Mouse (Mus musculus) liver, postnatal 0 days (tissue): ENCODE measurements around the gene Lingo2. TPM values are rescaled to one million over a fixed set of nuclear protein-coding genes. Genes with fewer than 3 reads are reported as not detected.

ENCODE experiments used
- ATAC-seq: fragments of 200-750 bp; cut with Nextera tagmentation; 2 replicates; pipeline ENCODE4 v1.8.0; 2017; ENCODE audit warnings: mild to moderate bottlenecking, moderate library complexity
- DNase-seq: peaks from one replicate; pipeline ENCODE4 v3.0.0-alpha.2; 2016
- H3K27ac ChIP-seq: fragments of 300-500 bp; sonication (generic); 2 replicates; pipeline ENCODE4 v1.5.1; 2014; ENCODE audit warnings: antibody characterized with exemption, moderate library complexity, mild to moderate bottlenecking, low read depth
- H3K27me3 ChIP-seq: fragments of 300-500 bp; sonication (generic); 2 replicates; pipeline ENCODE4 v1.6.1; 2014; ENCODE audit warnings: low read length, control low read depth, mixed read lengths; ENCODE audit not compliant: insufficient read depth
- H3K36me3 ChIP-seq: fragments of 300-500 bp; sonication (generic); replicated peaks from 2 replicates; pipeline ENCODE4 v1.6.1; 2014; ENCODE audit warnings: mild to moderate bottlenecking, control low read depth, low read length, moderate library complexity, mixed read lengths; ENCODE audit not compliant: insufficient read depth
- H3K4me1 ChIP-seq: fragments of 300-500 bp; sonication (generic); 2 replicates; pipeline ENCODE4 v1.6.1; 2014; ENCODE audit warnings: antibody characterized with exemption, mild to moderate bottlenecking, control low read depth; ENCODE audit not compliant: insufficient read depth
- H3K4me2 ChIP-seq: fragments of 300-500 bp; sonication (generic); 2 replicates; pipeline ENCODE4 v1.6.1; 2014; ENCODE audit warnings: low read depth, mild to moderate bottlenecking, low read length, moderate library complexity, mixed read lengths
- H3K4me3 ChIP-seq: fragments of 300-500 bp; sonication (generic); 2 replicates; pipeline ENCODE4 v1.5.1; 2014; ENCODE audit warnings: low read depth, low read length
- H3K9ac ChIP-seq: fragments of 300-500 bp; sonication (generic); replicated peaks from 2 replicates; pipeline ENCODE4 v1.6.1; 2014; ENCODE audit warnings: mild to moderate bottlenecking, moderate library complexity
- H3K9me3 ChIP-seq: fragments of 300-500 bp; sonication (generic); 2 replicates; pipeline ENCODE4 v1.6.1; 2016; ENCODE audit warnings: mild to moderate bottlenecking, control low read depth, low read length, mixed read lengths
- CTCF ChIP-seq: sonication (generic); IDR thresholded peaks from 2 replicates; pipeline ENCODE4 v1.5.1; 2016; ENCODE audit warnings: antibody characterized with exemption, low read depth
- EP300 ChIP-seq: IDR thresholded peaks from 2 replicates; pipeline ENCODE4 v1.6.1; 2016; ENCODE audit warnings: antibody characterized with exemption, low read depth, mild to moderate bottlenecking
- WGBS: fragments of 180-500 bp; shearing (Covaris S2); extraction: QIAGEN DNeasy Blood & Tissue Kit; methylation state at CpG from one replicate; pipeline ENCODE4 v1.1.7; 2014; ENCODE audit not compliant: insufficient replicate concordance; 5-methylcytosine and 5-hydroxymethylcytosine counted together
- polyA plus RNA-seq: library from polyadenylated mRNA; unstranded; fragments of >200 nt; fragmentation: Nextera tagmentation; extraction: Ambion mirVana; gene quantifications from 2 replicates; pipeline ENCODE4 v1.2.1, GENCODE M21; 2015

Lingo2 gene
- polyA plus RNA-seq, 1 experiment from 2014 or later = not detected

- no peak overlapping the region for H3K9ac ChIP-seq
- H3K4me1 ChIP-seq = no peaks in the 10 kb centered on the region
- no peaks in the 10 kb centered on the region for H3K9me3 ChIP-seq
- TF ChIP-seq EP300 (no peak), CTCF (no peak)
- H3K4me3 ChIP-seq = no peak overlapping the region
- no peaks in the 10 kb centered on the region for H3K36me3 ChIP-seq
- 68% methylated on average over 1 of the region's 1 CpGs for WGBS
- no peak overlapping the region for H3K4me2 ChIP-seq
- no peaks in the 10 kb centered on the region for H3K27me3 ChIP-seq
- no peak for ATAC-seq
- no peak overlapping the region for H3K27ac ChIP-seq
- DNase-seq = no peak
These were observed 461.3 kb downstream of the Lingo2 start for GRCm38 (mm10) chr4:36490255-36490654.

DNA sequence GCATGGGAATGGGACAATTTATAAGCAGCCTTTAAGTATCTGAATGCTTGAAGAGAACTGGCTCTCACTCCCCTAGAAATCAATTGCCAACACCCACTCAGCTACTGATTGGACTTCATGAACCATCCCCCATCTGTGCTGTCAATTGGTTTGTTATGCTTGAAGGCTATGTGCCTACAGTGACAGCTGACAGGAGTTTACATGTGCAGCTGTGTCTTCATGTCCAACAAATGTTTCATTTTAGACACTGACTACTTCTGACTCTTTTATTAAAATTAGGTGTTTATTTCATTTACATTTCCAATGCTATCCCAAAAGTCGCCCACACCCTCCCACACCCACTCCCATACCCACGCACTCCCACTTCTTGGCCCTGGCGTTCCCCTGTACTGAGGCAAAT lies 516.3 kb downstream of the Lingo2 start:
- no peaks in the 10 kb centered on the region for H3K9me3 ChIP-seq
- DNase-seq (no peak), ATAC-seq (no peak)
- no peaks in the 10 kb centered on the region for H3K27me3 ChIP-seq
- TF ChIP-seq EP300 = no peak
- TF ChIP-seq CTCF = no peak
- no peak overlapping the region for H3K27ac ChIP-seq
- H3K4me3 ChIP-seq = no peak overlapping the region
- no peak overlapping the region for H3K4me2 ChIP-seq
- H3K36me3 ChIP-seq = no peaks in the 10 kb centered on the region
- no peaks in the 10 kb centered on the region for H3K4me1 ChIP-seq
- no peak overlapping the region for H3K9ac ChIP-seq
- 83% methylated on average over 3 of the region's 3 CpGs for WGBS

- H3K4me3 ChIP-seq = no peak overlapping the region
- no peaks in the 10 kb centered on the region for H3K9me3 ChIP-seq
- no peak for ATAC-seq
- H3K36me3 ChIP-seq = no peaks in the 10 kb centered on the region
- 59% methylated on average over 5 of the region's 5 CpGs for WGBS
- H3K4me2 ChIP-seq = no peak overlapping the region
- no peaks in the 10 kb centered on the region for H3K4me1 ChIP-seq
- H3K9ac ChIP-seq = no peak overlapping the region
- DNase-seq = no peak
- no peaks in the 10 kb centered on the region for H3K27me3 ChIP-seq
- no peak overlapping the region for H3K27ac ChIP-seq
- no peak for TF ChIP-seq CTCF
- no peak for TF ChIP-seq EP300
These were observed 525.4 kb downstream of the Lingo2 start for GRCm38 (mm10) chr4:36426192-36426591.

- ATAC-seq (no peak), DNase-seq (no peak)
- Histone ChIP-seq H3K4me1 (no peaks in the 10 kb centered on the region), H3K36me3 (no peaks in the 10 kb centered on the region), H3K9me3 (no peaks in the 10 kb centered on the region), H3K9ac (no peak overlapping the region), H3K27ac (no peak overlapping the region), H3K27me3 (no peaks in the 10 kb centered on the region), H3K4me2 (no peak overlapping the region), H3K4me3 (no peak overlapping the region)
- WGBS = 60% methylated on average over 3 of the region's 3 CpGs
- no peak for TF ChIP-seq EP300
- TF ChIP-seq CTCF = no peak
These were observed 544.2 kb downstream of the Lingo2 start for GRCm38 (mm10) chr4:36407350-36407749.

- Histone ChIP-seq H3K4me3 (no peak overlapping the region), H3K4me1 (no peaks in the 10 kb centered on the region), H3K27ac (no peak overlapping the region), H3K36me3 (no peaks in the 10 kb centered on the region), H3K27me3 (no peaks in the 10 kb centered on the region), H3K9ac (no peak overlapping the region), H3K4me2 (no peak overlapping the region), H3K9me3 (no peaks in the 10 kb centered on the region)
- no peak for ATAC-seq
- no peak for DNase-seq
- WGBS = 85% methylated on average over 3 of the region's 3 CpGs
- TF ChIP-seq EP300 = no peak
- TF ChIP-seq CTCF = no peak
These were observed 582.6 kb downstream of the Lingo2 start for GRCm38 (mm10) chr4:36368925-36369324.

- Histone ChIP-seq H3K4me1 (no peaks in the 10 kb centered on the region), H3K4me3 (no peak overlapping the region), H3K4me2 (no peak overlapping the region), H3K9ac (no peak overlapping the region), H3K36me3 (no peaks in the 10 kb centered on the region), H3K27ac (no peak overlapping the region), H3K9me3 (no peaks in the 10 kb centered on the region), H3K27me3 (no peaks in the 10 kb centered on the region)
- ATAC-seq (no peak), DNase-seq (no peak)
- TF ChIP-seq CTCF = no peak
- 70% methylated on average over 2 of the region's 2 CpGs for WGBS
These were observed 597.1 kb downstream of the Lingo2 start for GRCm38 (mm10) chr4:36354401-36354800.

DNA sequence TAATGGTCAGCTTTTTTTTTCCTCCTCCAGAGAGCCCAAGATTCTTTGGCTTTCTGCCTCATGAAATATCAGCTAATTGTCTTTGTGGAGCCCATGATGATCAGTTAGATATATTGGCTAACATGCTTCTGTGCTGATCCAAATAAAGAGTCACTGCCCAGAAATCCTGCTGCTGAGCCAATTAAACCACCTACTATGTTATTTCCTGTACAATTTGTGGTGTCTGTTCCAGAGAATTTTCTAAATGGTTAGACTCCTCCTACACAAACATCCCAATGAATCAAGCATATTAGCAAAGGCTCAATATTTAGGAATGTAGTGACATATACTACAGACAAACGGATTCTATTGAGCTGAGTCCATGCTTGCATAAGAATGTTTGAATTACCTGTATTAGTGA lies 619.8 kb downstream of the Lingo2 start:
- H3K36me3 ChIP-seq = no peaks in the 10 kb centered on the region
- H3K27ac ChIP-seq = no peak overlapping the region
- no peak overlapping the region for H3K4me3 ChIP-seq
- WGBS = 67% methylated on average over 1 of the region's 1 CpGs
- no peak overlapping the region for H3K4me2 ChIP-seq
- TF ChIP-seq EP300 = no peak
- TF ChIP-seq CTCF = no peak
- no peak overlapping the region for H3K9ac ChIP-seq
- no peaks in the 10 kb centered on the region for H3K27me3 ChIP-seq
- no peaks in the 10 kb centered on the region for H3K4me1 ChIP-seq
- ATAC-seq = no peak
- H3K9me3 ChIP-seq = no peaks in the 10 kb centered on the region
- DNase-seq = no peak
